Mouse (Mus musculus): ENCODE results near the gene Trmt11. TPM values are rescaled to one million over a fixed set of nuclear protein-coding genes. Genes with fewer than 3 reads are reported as not detected.

Trmt11 gene
- polyA plus RNA-seq, 1 experiment from 2014 or later: 32.8 TPM

- Histone ChIP-seq H3K4me2 (replicated peaks; ENCODE audit: low read depth, low read length) (no peak overlapping the region), H3K4me1 (ENCODE audit: control insufficient read depth, insufficient read depth, low read length) (no peaks in the 10 kb centered on the region), H3K9me3 (ENCODE audit: control insufficient read depth, low read length) (no peaks in the 10 kb centered on the region), H3K36me3 (ENCODE audit: control insufficient read depth, insufficient read depth, low read length) (no peaks in the 10 kb centered on the region), H3K9ac (ENCODE audit: low read depth, low read length) (no peak overlapping the region), H3K27me3 (ENCODE audit: control insufficient read depth, insufficient read depth, low read length) (no peaks in the 10 kb centered on the region), H3K27ac (ENCODE audit: low read depth, low read length) (no peak overlapping the region), H3K4me3 (ENCODE audit: low read length) (no peak overlapping the region)
- no peak for ATAC-seq (ENCODE audit: low FRiP score, low TSS enrichment)
- WGBS: 71% methylated on average over 5 of the region's 5 CpGs
Measured at GRCm38 (mm10) chr10:30624161-30625019, 23.8 kb upstream of the Trmt11 start.

- H3K4me1 ChIP-seq (ENCODE audit: control insufficient read depth, insufficient read depth, low read length): no peaks in the 10 kb centered on the region
- no peaks in the 10 kb centered on the region for H3K9me3 ChIP-seq (ENCODE audit: control insufficient read depth, low read length)
- no peak overlapping the region for H3K4me2 ChIP-seq (replicated peaks; ENCODE audit: low read depth, low read length)
- no peaks in the 10 kb centered on the region for H3K27me3 ChIP-seq (ENCODE audit: control insufficient read depth, insufficient read depth, low read length)
- H3K9ac ChIP-seq (ENCODE audit: low read depth, low read length): no peak overlapping the region
- ATAC-seq (ENCODE audit: low FRiP score, low TSS enrichment): no peak
- no peaks in the 10 kb centered on the region for H3K36me3 ChIP-seq (ENCODE audit: control insufficient read depth, insufficient read depth, low read length)
- H3K27ac ChIP-seq (ENCODE audit: low read depth, low read length): no peak overlapping the region
- no peak overlapping the region for H3K4me3 ChIP-seq (ENCODE audit: low read length)
Measured at GRCm38 (mm10) chr10:30622928-30623327, 22.4 kb upstream of the Trmt11 start.

GRCm38 (mm10) chr10:30618918-30619210, 18.3 kb upstream of the Trmt11 start:
- Histone ChIP-seq H3K9ac (ENCODE audit: low read depth, low read length) (peak overlapping the region; percentile 57; the same call in 1 of the 2 replicates), H3K9me3 (ENCODE audit: control insufficient read depth, low read length) (no peaks in the 10 kb centered on the region), H3K27me3 (ENCODE audit: control insufficient read depth, insufficient read depth, low read length) (no peaks in the 10 kb centered on the region), H3K36me3 (ENCODE audit: control insufficient read depth, insufficient read depth, low read length) (no peaks in the 10 kb centered on the region), H3K4me3 (ENCODE audit: low read length) (peak overlapping the region; percentile 54), H3K4me2 (replicated peaks; ENCODE audit: low read depth, low read length) (peak overlapping the region; percentile 46), H3K4me1 (ENCODE audit: control insufficient read depth, insufficient read depth, low read length) (no peaks in the 10 kb centered on the region), H3K27ac (ENCODE audit: low read depth, low read length) (no peak overlapping the region; the same call in 1 of the 2 replicates)
- ATAC-seq (ENCODE audit: low FRiP score, low TSS enrichment): no peak
- 46% methylated on average over 3 of the region's 3 CpGs for WGBS

GRCm38 (mm10) chr10:30618091-30618917, 17.8 kb upstream of the Trmt11 start:
- Histone ChIP-seq H3K4me2 (replicated peaks; ENCODE audit: low read depth, low read length) (peak overlapping the region; percentile 46), H3K27ac (ENCODE audit: low read depth, low read length) (peak overlapping the region; percentile 87), H3K27me3 (ENCODE audit: control insufficient read depth, insufficient read depth, low read length) (no peaks in the 10 kb centered on the region), H3K9ac (ENCODE audit: low read depth, low read length) (peak overlapping the region; percentile 57), H3K4me3 (ENCODE audit: low read length) (peak overlapping the region; percentile 54), H3K4me1 (ENCODE audit: control insufficient read depth, insufficient read depth, low read length) (no peaks in the 10 kb centered on the region), H3K9me3 (ENCODE audit: control insufficient read depth, low read length) (no peaks in the 10 kb centered on the region), H3K36me3 (ENCODE audit: control insufficient read depth, insufficient read depth, low read length) (no peaks in the 10 kb centered on the region)
- ATAC-seq (ENCODE audit: low FRiP score, low TSS enrichment): peak; percentile 100
- WGBS: 2% methylated on average over 49 of the region's 49 CpGs

GRCm38 (mm10) chr10:30613039-30613438, 12.5 kb upstream of the Trmt11 start:
- Histone ChIP-seq H3K9ac (ENCODE audit: low read depth, low read length) (no peak overlapping the region), H3K27ac (ENCODE audit: low read depth, low read length) (no peak overlapping the region), H3K9me3 (ENCODE audit: control insufficient read depth, low read length) (no peaks in the 10 kb centered on the region), H3K27me3 (ENCODE audit: control insufficient read depth, insufficient read depth, low read length) (no peaks in the 10 kb centered on the region), H3K4me2 (replicated peaks; ENCODE audit: low read depth, low read length) (no peak overlapping the region), H3K36me3 (ENCODE audit: control insufficient read depth, insufficient read depth, low read length) (0 out of 2 replicates have a peak, but pooled peaks cover 2% of the 10 kb centered on the region), H3K4me1 (ENCODE audit: control insufficient read depth, insufficient read depth, low read length) (no peaks in the 10 kb centered on the region), H3K4me3 (ENCODE audit: low read length) (no peak overlapping the region)
- ATAC-seq (ENCODE audit: low FRiP score, low TSS enrichment): no peak
- 86% methylated on average over 4 of the region's 4 CpGs for WGBS

GRCm38 (mm10) chr10:30609614-30610013, 9.1 kb upstream of the Trmt11 start:
- no peak overlapping the region for H3K9ac ChIP-seq (ENCODE audit: low read depth, low read length)
- no peaks in the 10 kb centered on the region for H3K4me1 ChIP-seq (ENCODE audit: control insufficient read depth, insufficient read depth, low read length)
- H3K4me2 ChIP-seq (replicated peaks; ENCODE audit: low read depth, low read length): no peak overlapping the region
- H3K9me3 ChIP-seq (ENCODE audit: control insufficient read depth, low read length): no peaks in the 10 kb centered on the region
- H3K27ac ChIP-seq (ENCODE audit: low read depth, low read length): no peak overlapping the region
- H3K4me3 ChIP-seq (ENCODE audit: low read length): no peak overlapping the region
- 0 out of 2 replicates have a peak, but pooled peaks cover 2% of the 10 kb centered on the region for H3K36me3 ChIP-seq (ENCODE audit: control insufficient read depth, insufficient read depth, low read length)
- no peaks in the 10 kb centered on the region for H3K27me3 ChIP-seq (ENCODE audit: control insufficient read depth, insufficient read depth, low read length)
- no peak for ATAC-seq (ENCODE audit: low FRiP score, low TSS enrichment)

GRCm38 (mm10) chr10:30608109-30608508, 7.6 kb upstream of the Trmt11 start:
- Histone ChIP-seq H3K27ac (ENCODE audit: low read depth, low read length) (no peak overlapping the region), H3K4me1 (ENCODE audit: control insufficient read depth, insufficient read depth, low read length) (no peaks in the 10 kb centered on the region), H3K9me3 (ENCODE audit: control insufficient read depth, low read length) (no peaks in the 10 kb centered on the region), H3K4me3 (ENCODE audit: low read length) (no peak overlapping the region), H3K4me2 (replicated peaks; ENCODE audit: low read depth, low read length) (no peak overlapping the region), H3K27me3 (ENCODE audit: control insufficient read depth, insufficient read depth, low read length) (no peaks in the 10 kb centered on the region), H3K9ac (ENCODE audit: low read depth, low read length) (no peak overlapping the region), H3K36me3 (ENCODE audit: control insufficient read depth, insufficient read depth, low read length) (0 out of 2 replicates have a peak, but pooled peaks cover 2% of the 10 kb centered on the region)
- WGBS: 74% methylated on average over 2 of the region's 2 CpGs
- ATAC-seq (ENCODE audit: low FRiP score, low TSS enrichment): no peak

GRCm38 (mm10) chr10:30600094-30600534, 435 bp downstream of the Trmt11 start:
- Histone ChIP-seq H3K9me3 (ENCODE audit: control insufficient read depth, low read length) (no peaks in the 10 kb centered on the region), H3K27ac (ENCODE audit: low read depth, low read length) (peak overlapping the region; percentile 63), H3K36me3 (ENCODE audit: control insufficient read depth, insufficient read depth, low read length) (peaks cover 19% of the 10 kb centered on the region), H3K4me2 (replicated peaks; ENCODE audit: low read depth, low read length) (peak overlapping the region; percentile 80), H3K4me1 (ENCODE audit: control insufficient read depth, insufficient read depth, low read length) (peaks cover 7% of the 10 kb centered on the region; the same call in 1 of the 2 replicates), H3K27me3 (ENCODE audit: control insufficient read depth, insufficient read depth, low read length) (no peaks in the 10 kb centered on the region), H3K4me3 (ENCODE audit: low read length) (peak overlapping the region; percentile 82), H3K9ac (ENCODE audit: low read depth, low read length) (peak overlapping the region; percentile 87)
- under 1% methylated on average over 26 of the region's 27 CpGs for WGBS
- peak; percentile 85 for ATAC-seq (ENCODE audit: low FRiP score, low TSS enrichment)

- H3K4me2 ChIP-seq (replicated peaks; ENCODE audit: low read depth, low read length): no peak overlapping the region
- no peaks in the 10 kb centered on the region for H3K9me3 ChIP-seq (ENCODE audit: control insufficient read depth, low read length)
- H3K27me3 ChIP-seq (ENCODE audit: control insufficient read depth, insufficient read depth, low read length): no peaks in the 10 kb centered on the region
- H3K36me3 ChIP-seq (ENCODE audit: control insufficient read depth, insufficient read depth, low read length): peaks cover 51% of the 10 kb centered on the region
- 71% methylated on average over 5 of the region's 5 CpGs for WGBS
- ATAC-seq (ENCODE audit: low FRiP score, low TSS enrichment): no peak
- H3K27ac ChIP-seq (ENCODE audit: low read depth, low read length): no peak overlapping the region
- no peaks in the 10 kb centered on the region for H3K4me1 ChIP-seq (ENCODE audit: control insufficient read depth, insufficient read depth, low read length)
- H3K4me3 ChIP-seq (ENCODE audit: low read length): no peak overlapping the region
- no peak overlapping the region for H3K9ac ChIP-seq (ENCODE audit: low read depth, low read length)
Measured at GRCm38 (mm10) chr10:30587037-30587436, 13.5 kb downstream of the Trmt11 start.

Measured in kidney, embryonic 14.5 days (tissue).